Mouse (Mus musculus): ENCODE results near the gene Aldob.

GRCm38 (mm10) chr4:49520572-49521340 lies 28.6 kb downstream of the Aldob start, which contains the start of the genes Mrpl50 and Zfp189:
- no peak for TF ChIP-seq GATA1 (IDR thresholded peaks at IDR 0.05; ENCODE audit: borderline replicate concordance, low read length)
- no peak for TF ChIP-seq FLI1 (IDR thresholded peaks at IDR 0.05; ENCODE audit: low read length)

Measured in megakaryocyte, embryonic 14.5 days (primary cell).